Mouse (Mus musculus) cortical plate, adult 2 months (tissue): ENCODE data around the gene Elk3.

Experiments
- CTCF ChIP-seq: fragments of 200-500 bp; IDR thresholded peaks from 2 replicates; pipeline ENCODE4 v1.5.1; 2011; ENCODE audit warnings: mild to moderate bottlenecking, control low read depth, low read length; ENCODE audit not compliant: insufficient read depth; ENCODE audit errors: extremely low read depth
- POLR2A ChIP-seq: fragments of 200-500 bp; IDR thresholded peaks from 2 replicates; pipeline ENCODE4 v1.6.1; 2011; ENCODE audit warnings: mild to moderate bottlenecking, low read length, control low read depth; ENCODE audit not compliant: insufficient read depth; ENCODE audit errors: extremely low read depth

DNA sequence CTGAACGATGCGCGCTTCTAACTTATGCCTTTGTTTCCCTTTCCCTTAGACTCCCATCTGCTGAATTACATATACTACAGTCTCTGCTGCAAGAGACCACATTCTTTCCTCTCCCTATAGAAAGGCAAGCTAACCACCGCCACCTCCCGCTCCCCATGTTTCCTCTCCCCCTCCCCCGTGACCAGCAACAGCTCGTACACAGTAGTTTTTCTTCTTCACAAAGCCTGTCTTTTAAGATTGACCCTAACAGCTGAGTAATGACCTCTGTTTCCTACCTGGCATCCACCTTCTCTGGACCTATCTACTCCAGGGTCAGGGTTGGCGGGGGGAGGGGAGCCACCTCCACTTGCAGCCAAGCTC is 15.8 kb upstream of the Elk3 start:
- no peak for TF ChIP-seq CTCF
- no peak for TF ChIP-seq POLR2A
